In the genomic region with DNA sequence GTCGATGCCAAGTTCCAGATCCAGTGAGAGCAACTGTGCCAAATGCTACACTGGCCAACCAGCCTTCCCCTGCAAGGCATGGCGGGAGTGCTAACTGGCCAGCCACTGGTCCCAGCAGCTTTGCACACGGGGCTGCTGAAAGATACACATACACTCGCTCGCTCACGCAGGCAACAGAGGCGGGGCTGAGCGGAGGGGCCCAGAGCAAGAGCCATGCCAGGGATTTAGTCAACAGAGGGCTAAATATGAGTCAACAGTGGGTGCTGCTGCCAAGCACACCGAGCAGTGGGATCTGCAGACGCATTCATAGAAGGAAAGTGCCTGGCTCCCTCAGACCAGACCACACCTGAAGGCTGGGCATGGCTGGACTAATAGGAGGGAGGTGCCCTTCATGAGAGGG, we compare ENCODE assay signal across 9 mouse cellular contexts. TPM values are rescaled to one million over a fixed set of nuclear protein-coding genes. Genes with fewer than 3 reads are reported as not detected.
DNase-seq lines count a peak whose midpoint lies in the region; ATAC-seq and TF ChIP-seq lines count a peak whose summit lies in the region.
"Had no signal": no experiment of that assay in that cellular context is flagged by ENCODE, and none has a peak within 500 bp of the region (broad histone marks: within the 10 kb centered on the region; RNA-seq: fewer than 3 reads in every experiment).

No protein-coding gene starts in this region.

- no peak overlapping the region for H3K9ac ChIP-seq in forebrain, embryonic 16.5 days (replicated peaks; ENCODE audit: low read depth, low read length)
- no peak overlapping the region for H3K9ac ChIP-seq in kidney, postnatal 0 days (ENCODE audit: low read depth, low read length)

- ATAC-seq in forebrain, embryonic 16.5 days = peak; percentile 47
- ATAC-seq in kidney, postnatal 0 days (replicated peaks; ENCODE audit: low FRiP score, low read depth) = 0 out of 2 replicates have a peak, but pooled peaks have one; percentile 22

- no peaks in the 10 kb centered on the region for H3K9me3 ChIP-seq in forebrain, embryonic 16.5 days (ENCODE audit: control insufficient read depth, low read length)
- H3K9me3 ChIP-seq in kidney, postnatal 0 days (replicated peaks; ENCODE audit: low read length) = no peaks in the 10 kb centered on the region

- 46% methylated on average over 10 of the region's 10 CpGs for WGBS in forebrain, embryonic 16.5 days
- 57% methylated on average over 10 of the region's 10 CpGs for WGBS in kidney, postnatal 0 days

- H3K27me3 ChIP-seq in forebrain, embryonic 16.5 days (replicated peaks; ENCODE audit: control insufficient read depth, insufficient read depth, low read length) = peaks cover 23% of the 10 kb centered on the region
- H3K27me3 ChIP-seq in kidney, postnatal 0 days (ENCODE audit: insufficient read depth, low read length) = 0 out of 2 replicates have a peak, but pooled peaks cover 8% of the 10 kb centered on the region

- H3K4me1 ChIP-seq in forebrain, embryonic 16.5 days (replicated peaks; ENCODE audit: control insufficient read depth, insufficient read depth, low read length) = peaks cover 21% of the 10 kb centered on the region
- H3K4me1 ChIP-seq in kidney, postnatal 0 days (replicated peaks; ENCODE audit: insufficient read depth, low read length) = peaks cover 31% of the 10 kb centered on the region

- H3K4me2 ChIP-seq in forebrain, embryonic 16.5 days (ENCODE audit: low read length) = peak overlapping the region; percentile 25; the same call in 1 of the 2 replicates
- 0 out of 2 replicates have a peak overlapping the region, but pooled peaks have one; percentile 13 for H3K4me2 ChIP-seq in kidney, postnatal 0 days (ENCODE audit: low read length)

- H3K36me3 ChIP-seq in forebrain, embryonic 16.5 days (ENCODE audit: control insufficient read depth, insufficient read depth) = no peaks in the 10 kb centered on the region
- H3K36me3 ChIP-seq in kidney, postnatal 0 days (ENCODE audit: insufficient read depth, low read length) = no peaks in the 10 kb centered on the region

- DNase-seq in left cerebral cortex, adult 2 months (ENCODE audit: extremely low spot score in 1 of 2, low spot score in 2 of 2) = peak in 1 of 2 experiments; percentile 37
- no peak for DNase-seq in left cerebral cortex, adult 11 months (ENCODE audit: low spot score)
- DNase-seq in adrenal gland, postnatal 10 days = peak; percentile 76
- DNase-seq in kidney, postnatal 0 days (ENCODE audit: low spot score) = no peak
- DNase-seq in ovary, postnatal 36 days (ENCODE audit: low spot score) = peak; percentile 35
- DNase-seq in testis, postnatal 10 days (ENCODE audit: low spot score) = no peak
- DNase-seq in spleen, postnatal 14 days (ENCODE audit: low spot score in 2 of 2) = no peak

- intact Hi-C loops in left cerebral cortex, adult 2 months (cut with DNase I) = loop anchor here (5.0 kb wide), 1 partner anchor 272 kb away; the partner anchor contains the start of gene Ctnnal1

- TF ChIP-seq CTCF in left cerebral cortex, adult 2 months (IDR thresholded peaks at IDR 0.05) = no peak
- TF ChIP-seq CTCF in kidney, postnatal 0 days (IDR thresholded peaks at IDR 0.05; ENCODE audit: low read depth) = no peak

- H3K27ac ChIP-seq in left cerebral cortex, adult 2 months = no peak overlapping the region
- H3K27ac ChIP-seq in forebrain, embryonic 16.5 days (ENCODE audit: low read length) = no peak overlapping the region
- H3K27ac ChIP-seq in kidney, postnatal 0 days = peak overlapping the region; percentile 13; the same call in 1 of the 2 replicates
- H3K27ac ChIP-seq: macrophage had no signal

- peak overlapping the region; percentile 5; the same call in 1 of the 2 replicates for H3K4me3 ChIP-seq in left cerebral cortex, adult 2 months
- no peak overlapping the region for H3K4me3 ChIP-seq in forebrain, embryonic 16.5 days (replicated peaks; ENCODE audit: low read length)
- no peak overlapping the region for H3K4me3 ChIP-seq in kidney, postnatal 0 days (replicated peaks; ENCODE audit: low read depth, low read length)

RNA-seq across cellular contexts. Expression of gene Epb41l4b, which starts 3.8 kb away (rescaled TPM):
- total RNA-seq in left cerebral cortex, adult 2 months (2021) = 10 to 100 TPM; 37.7 to 42.8 TPM
- total RNA-seq in adrenal gland, postnatal 10 days (2021) = 1 to 10 TPM; 8.2 to 8.6 TPM
- 0.67 and 1.2 TPM in 2 replicates for polyA plus RNA-seq in forebrain, embryonic 16.5 days (2015; fragmentation: Nextera tagmentation; extraction: Ambion mirVana)
- polyA plus RNA-seq in kidney, postnatal 0 days (2015; fragmentation: Nextera tagmentation; extraction: Ambion mirVana) = 6.8 and 7.0 TPM in 2 replicates
- polyA plus RNA-seq: macrophage had no signal

Comparison
In these comparisons a context has a peak if more than half of its experiments do, and no peak if none do; other contexts are left out.
1. DNase-seq: peak in adrenal gland, postnatal 10 days (single experiment) and ovary, postnatal 36 days (single experiment); none in left cerebral cortex, adult 11 months (single experiment), kidney, postnatal 0 days (single experiment), testis, postnatal 10 days (single experiment) and spleen, postnatal 14 days (0 of 2).
2. RNA of gene Epb41l4b, which starts 3.8 kb away (total RNA-seq): 37.7 to 42.8 TPM in left cerebral cortex, adult 2 months; 8.2 to 8.6 TPM in adrenal gland, postnatal 10 days; every median in the first group is over 4 times any median in the second.